Mouse (Mus musculus) stomach, embryonic 15.5 days (tissue): Measurements from ENCODE around the gene Gm20696. TPM values are rescaled to one million over a fixed set of nuclear protein-coding genes. Genes with fewer than 3 reads are reported as not detected.
A peak's percentile ranks its signal among the peaks of the same experiment; 100 is the strongest.

Source experiments
- ATAC-seq: fragments of 200-750 bp; cut with Nextera tagmentation; 2 replicates; pipeline ENCODE4 v1.8.0; 2017; ENCODE audit warnings: low read depth, moderate number of reproducible peaks, moderate TSS enrichment; ENCODE audit not compliant: insufficient read depth, low FRiP score
- H3K27ac ChIP-seq: fragments of 300-500 bp; sonication (generic); 2 replicates; pipeline ENCODE4 v1.5.1; 2015; ENCODE audit warnings: mild to moderate bottlenecking, inconsistent platforms
- H3K27me3 ChIP-seq: fragments of 300-500 bp; sonication (generic); replicated peaks from 2 replicates; pipeline ENCODE4 v1.6.1; 2015; ENCODE audit warnings: inconsistent platforms
- H3K36me3 ChIP-seq: fragments of 300-500 bp; sonication (generic); 2 replicates; pipeline ENCODE4 v1.6.1; 2015; ENCODE audit warnings: inconsistent platforms
- H3K4me1 ChIP-seq: fragments of 300-500 bp; sonication (generic); 2 replicates; pipeline ENCODE4 v1.6.1; 2015; ENCODE audit warnings: inconsistent platforms
- H3K4me2 ChIP-seq: fragments of 300-500 bp; sonication (generic); 2 replicates; pipeline ENCODE4 v1.6.1; 2015; ENCODE audit warnings: mild to moderate bottlenecking, inconsistent platforms
- H3K4me3 ChIP-seq: fragments of 300-500 bp; sonication (generic); replicated peaks from 2 replicates; pipeline ENCODE4 v1.5.1; 2015; ENCODE audit warnings: inconsistent platforms
- H3K9ac ChIP-seq: fragments of 300-500 bp; sonication (generic); 2 replicates; pipeline ENCODE4 v1.6.1; 2015; ENCODE audit warnings: inconsistent platforms
- H3K9me3 ChIP-seq: fragments of 300-500 bp; sonication (generic); 2 replicates; pipeline ENCODE4 v1.6.1; 2016; ENCODE audit warnings: inconsistent platforms
- WGBS: fragments of 180-500 bp; shearing (Covaris S2); methylation state at CpG from one replicate; pipeline ENCODE4 v1.1.7; 2015; 5-methylcytosine and 5-hydroxymethylcytosine counted together
- polyA plus RNA-seq: library from polyadenylated mRNA; unstranded; fragments of >200 nt; fragmentation: Nextera tagmentation; extraction: Ambion mirVana; gene quantifications from 2 replicates; pipeline ENCODE4 v1.2.1, GENCODE M21; 2015

Gm20696 gene
- polyA plus RNA-seq, 1 experiment from 2014 or later = 4.6 TPM

GRCm38 (mm10) chr6:99264192-99265093, 402.2 kb downstream of the Gm20696 start:
- no peaks in the 10 kb centered on the region for H3K36me3 ChIP-seq
- no peaks in the 10 kb centered on the region for H3K27me3 ChIP-seq
- no peak overlapping the region for H3K4me3 ChIP-seq
- no peak overlapping the region for H3K9ac ChIP-seq
- H3K9me3 ChIP-seq = no peaks in the 10 kb centered on the region
- WGBS = 32% methylated on average over 13 of the region's 13 CpGs
- peaks cover 39% of the 10 kb centered on the region for H3K4me1 ChIP-seq
- ATAC-seq = no peak
- peak overlapping the region; percentile 29 for H3K4me2 ChIP-seq
- H3K27ac ChIP-seq = peak overlapping the region; percentile 32

GRCm38 (mm10) chr6:99263886-99264185, 402.8 kb downstream of the Gm20696 start:
- Histone ChIP-seq H3K4me1 (peaks cover 39% of the 10 kb centered on the region), H3K4me2 (peak overlapping the region; percentile 29; the same call in 1 of the 2 replicates), H3K9ac (no peak overlapping the region), H3K27ac (peak overlapping the region; percentile 32), H3K9me3 (no peaks in the 10 kb centered on the region), H3K4me3 (no peak overlapping the region), H3K36me3 (no peaks in the 10 kb centered on the region), H3K27me3 (no peaks in the 10 kb centered on the region)
- 32% methylated on average over 2 of the region's 2 CpGs for WGBS
- ATAC-seq = no peak

- no peak for ATAC-seq
- H3K4me2 ChIP-seq = peak overlapping the region; percentile 29; the same call in 1 of the 2 replicates
- H3K9ac ChIP-seq = no peak overlapping the region
- peaks cover 39% of the 10 kb centered on the region for H3K4me1 ChIP-seq
- no peaks in the 10 kb centered on the region for H3K27me3 ChIP-seq
- H3K9me3 ChIP-seq = no peaks in the 10 kb centered on the region
- peak overlapping the region; percentile 32; the same call in 1 of the 2 replicates for H3K27ac ChIP-seq
- no peak overlapping the region for H3K4me3 ChIP-seq
- no peaks in the 10 kb centered on the region for H3K36me3 ChIP-seq
- 25% methylated on average over 12 of the region's 12 CpGs for WGBS
Observed at GRCm38 (mm10) chr6:99263061-99263885, 403.3 kb downstream of the Gm20696 start.

GRCm38 (mm10) chr6:99261737-99262130, 404.9 kb downstream of the Gm20696 start:
- no peaks in the 10 kb centered on the region for H3K9me3 ChIP-seq

GRCm38 (mm10) chr6:99260941-99261736, 405.5 kb downstream of the Gm20696 start:
- no peak for ATAC-seq
- Histone ChIP-seq H3K9ac (no peak overlapping the region), H3K4me1 (peaks cover 36% of the 10 kb centered on the region), H3K27me3 (no peaks in the 10 kb centered on the region), H3K4me2 (no peak overlapping the region), H3K36me3 (no peaks in the 10 kb centered on the region), H3K4me3 (no peak overlapping the region), H3K27ac (peak overlapping the region; percentile 35; the same call in 1 of the 2 replicates), H3K9me3 (no peaks in the 10 kb centered on the region)
- 58% methylated on average over 11 of the region's 11 CpGs for WGBS

More at GRCm38 (mm10) chr6:99261737-99262130, 404.9 kb downstream of the Gm20696 start:
- no peak overlapping the region for H3K4me2 ChIP-seq
- peaks cover 39% of the 10 kb centered on the region for H3K4me1 ChIP-seq
- H3K9ac ChIP-seq = no peak overlapping the region
- WGBS = 37% methylated on average over 4 of the region's 4 CpGs
- no peak for ATAC-seq
- H3K4me3 ChIP-seq = no peak overlapping the region
- H3K27me3 ChIP-seq = no peaks in the 10 kb centered on the region
- H3K27ac ChIP-seq = peak overlapping the region; percentile 35; the same call in 1 of the 2 replicates
- no peaks in the 10 kb centered on the region for H3K36me3 ChIP-seq

- H3K27me3 ChIP-seq = no peaks in the 10 kb centered on the region
- no peak overlapping the region for H3K4me2 ChIP-seq
- no peak overlapping the region for H3K9ac ChIP-seq
- H3K4me3 ChIP-seq = no peak overlapping the region
- no peak for ATAC-seq
- 66% methylated on average over 5 of the region's 5 CpGs for WGBS
- H3K4me1 ChIP-seq = peaks cover 12% of the 10 kb centered on the region
- no peak overlapping the region for H3K27ac ChIP-seq
- H3K9me3 ChIP-seq = no peaks in the 10 kb centered on the region
- no peaks in the 10 kb centered on the region for H3K36me3 ChIP-seq
Observed at GRCm38 (mm10) chr6:99258346-99258745, 408.3 kb downstream of the Gm20696 start.

- no peaks in the 10 kb centered on the region for H3K36me3 ChIP-seq
Observed at GRCm38 (mm10) chr6:99257676-99258075, 408.9 kb downstream of the Gm20696 start.

GRCm38 (mm10) chr6:99253331-99253730, 413.3 kb downstream of the Gm20696 start:
- 71% methylated on average over 8 of the region's 8 CpGs for WGBS
- H3K36me3 ChIP-seq = no peaks in the 10 kb centered on the region
- H3K4me2 ChIP-seq = no peak overlapping the region
- no peak overlapping the region for H3K4me3 ChIP-seq
- no peaks in the 10 kb centered on the region for H3K9me3 ChIP-seq
- ATAC-seq = no peak
- H3K27me3 ChIP-seq = no peaks in the 10 kb centered on the region
- H3K27ac ChIP-seq = peak overlapping the region; percentile 26; the same call in 1 of the 2 replicates
- no peak overlapping the region for H3K9ac ChIP-seq
- H3K4me1 ChIP-seq = 0 out of 2 replicates have a peak, but pooled peaks cover 3% of the 10 kb centered on the region

More at GRCm38 (mm10) chr6:99257676-99258075, 408.9 kb downstream of the Gm20696 start:
- Histone ChIP-seq H3K9ac (no peak overlapping the region), H3K9me3 (no peaks in the 10 kb centered on the region), H3K4me3 (no peak overlapping the region), H3K27me3 (no peaks in the 10 kb centered on the region), H3K4me2 (no peak overlapping the region), H3K27ac (no peak overlapping the region), H3K4me1 (peaks cover 5% of the 10 kb centered on the region; the same call in 1 of the 2 replicates)
- 65% methylated on average over 2 of the region's 2 CpGs for WGBS
- no peak for ATAC-seq

- no peak for ATAC-seq
- no peaks in the 10 kb centered on the region for H3K27me3 ChIP-seq
- 73% methylated on average over 5 of the region's 5 CpGs for WGBS
Observed at GRCm38 (mm10) chr6:99252816-99253215, 413.8 kb downstream of the Gm20696 start.

GRCm38 (mm10) chr6:99251924-99252323, 414.7 kb downstream of the Gm20696 start:
- Histone ChIP-seq H3K9me3 (no peaks in the 10 kb centered on the region), H3K4me3 (no peak overlapping the region), H3K4me2 (no peak overlapping the region), H3K4me1 (0 out of 2 replicates have a peak, but pooled peaks cover 3% of the 10 kb centered on the region), H3K36me3 (no peaks in the 10 kb centered on the region), H3K27ac (no peak overlapping the region), H3K27me3 (no peaks in the 10 kb centered on the region), H3K9ac (no peak overlapping the region)
- ATAC-seq = no peak
- 83% methylated on average over 4 of the region's 4 CpGs for WGBS

More at GRCm38 (mm10) chr6:99252816-99253215, 413.8 kb downstream of the Gm20696 start:
- H3K9me3 ChIP-seq = no peaks in the 10 kb centered on the region
- no peak overlapping the region for H3K27ac ChIP-seq
- H3K36me3 ChIP-seq = no peaks in the 10 kb centered on the region
- H3K4me2 ChIP-seq = no peak overlapping the region
- no peak overlapping the region for H3K9ac ChIP-seq
- H3K4me1 ChIP-seq = 0 out of 2 replicates have a peak, but pooled peaks cover 3% of the 10 kb centered on the region
- no peak overlapping the region for H3K4me3 ChIP-seq

GRCm38 (mm10) chr6:99251222-99251621, 415.4 kb downstream of the Gm20696 start:
- no peaks in the 10 kb centered on the region for H3K36me3 ChIP-seq
- WGBS = 91% methylated on average over 3 of the region's 3 CpGs
- no peak overlapping the region for H3K4me2 ChIP-seq
- H3K4me3 ChIP-seq = no peak overlapping the region
- no peaks in the 10 kb centered on the region for H3K27me3 ChIP-seq
- 0 out of 2 replicates have a peak, but pooled peaks cover 3% of the 10 kb centered on the region for H3K4me1 ChIP-seq
- no peaks in the 10 kb centered on the region for H3K9me3 ChIP-seq
- no peak overlapping the region for H3K9ac ChIP-seq
- no peak overlapping the region for H3K27ac ChIP-seq
- no peak for ATAC-seq
